Mouse (Mus musculus) urinary bladder, postnatal 36 days (tissue): ENCODE data around the gene Sox10.

Source experiments
- DNase-seq, 2 experiments: peaks; one replicate each; pipeline ENCODE4 v3.0.0; 2022; ENCODE audit warnings: low spot score in 2 of 2, mixed read lengths in 1 of 2

Gene Sox10

GRCm38 (mm10) chr15:79124331-79124875 is 40.6 kb downstream of the Sox10 start:
- DNase-seq, result no peak

GRCm38 (mm10) chr15:79123751-79124150 is 41.3 kb downstream of the Sox10 start:
- DNase-seq, result no peak

GRCm38 (mm10) chr15:79122546-79122945 is 42.5 kb downstream of the Sox10 start:
- no peak for DNase-seq

GRCm38 (mm10) chr15:79122119-79122518 is 42.9 kb downstream of the Sox10 start:
- DNase-seq, result no peak

- DNase-seq, result no peak
These were observed 45.5 kb downstream of the Sox10 start for GRCm38 (mm10) chr15:79119491-79119890.

- DNase-seq, result no peak
These were observed 49.8 kb downstream of the Sox10 start for GRCm38 (mm10) chr15:79115276-79115675.

GRCm38 (mm10) chr15:79111774-79112173 is 53.3 kb downstream of the Sox10 start:
- no peak for DNase-seq

- DNase-seq, result no peak
These were observed 54.5 kb downstream of the Sox10 start for GRCm38 (mm10) chr15:79110528-79110927.

GRCm38 (mm10) chr15:79110031-79110430 is 55.0 kb downstream of the Sox10 start:
- no peak for DNase-seq

- no peak for DNase-seq
These were observed 55.6 kb downstream of the Sox10 start for GRCm38 (mm10) chr15:79109321-79109934.

GRCm38 (mm10) chr15:79108421-79109320 is 56.4 kb downstream of the Sox10 start, which contains the start of gene Micall1:
Micall1 (plus strand) TSS chr15:79108898.
- DNase-seq, result peak; percentile 80 to 85

- no peak for DNase-seq
These were observed 57.1 kb downstream of the Sox10 start for GRCm38 (mm10) chr15:79107966-79108365.

GRCm38 (mm10) chr15:79105804-79106203 is 59.2 kb downstream of the Sox10 start:
- no peak for DNase-seq
